Mouse (Mus musculus) spleen, adult 18-20 months (tissue): ENCODE measurements around the gene Satb2.
"Not testable (repeated sequence)": the region's sequence is repeated elsewhere in the genome, so short reads cannot be mapped to it uniquely, and the experiment has no call there.

ENCODE experiments used
- DNase-seq, 2 experiments: peaks; one replicate each; pipeline ENCODE4 v3.0.0; 2022; ENCODE audit warnings: mixed read lengths in 2 of 2

The Satb2 gene

DNA sequence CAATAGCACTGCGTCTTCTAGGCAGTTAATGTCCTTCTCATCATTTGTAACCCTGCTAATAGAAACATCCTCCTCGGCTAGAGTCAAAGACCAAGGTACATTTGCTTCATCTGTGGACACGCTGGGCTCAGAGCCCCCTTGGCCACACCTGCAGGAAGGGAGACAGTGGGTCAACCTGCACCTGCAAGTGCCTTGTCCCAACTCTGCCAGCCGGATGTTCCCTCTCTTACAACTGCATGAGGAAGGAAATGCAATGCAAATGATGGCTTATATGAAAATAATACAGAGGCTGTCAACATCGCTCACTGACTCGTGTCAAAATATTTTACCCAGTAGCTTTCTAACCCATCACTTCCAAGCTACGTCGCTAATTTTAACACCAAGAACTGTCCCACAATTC lies 145.7 kb downstream of the Satb2 start:
- peak; percentile 22 to 23 for DNase-seq

DNA sequence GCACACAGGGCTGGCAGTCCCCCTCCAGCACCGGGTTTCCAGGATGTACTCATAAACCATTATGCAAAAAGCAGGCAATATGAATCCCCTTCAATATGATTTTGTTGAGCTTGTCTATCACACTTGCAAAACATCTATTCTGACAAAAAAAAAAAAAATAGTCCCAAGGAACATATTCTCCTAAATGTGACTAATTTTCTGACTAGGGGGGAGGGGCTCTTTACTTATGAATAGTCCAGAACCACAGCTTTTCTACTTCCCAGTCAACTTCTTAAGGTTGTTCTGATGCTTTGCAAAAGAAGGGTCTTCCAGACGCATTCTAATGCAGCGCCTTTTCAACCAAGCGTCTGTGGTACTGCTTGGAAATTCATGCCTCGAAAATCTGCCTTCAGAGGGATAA lies 155.7 kb downstream of the Satb2 start:
- DNase-seq = no peak

DNA sequence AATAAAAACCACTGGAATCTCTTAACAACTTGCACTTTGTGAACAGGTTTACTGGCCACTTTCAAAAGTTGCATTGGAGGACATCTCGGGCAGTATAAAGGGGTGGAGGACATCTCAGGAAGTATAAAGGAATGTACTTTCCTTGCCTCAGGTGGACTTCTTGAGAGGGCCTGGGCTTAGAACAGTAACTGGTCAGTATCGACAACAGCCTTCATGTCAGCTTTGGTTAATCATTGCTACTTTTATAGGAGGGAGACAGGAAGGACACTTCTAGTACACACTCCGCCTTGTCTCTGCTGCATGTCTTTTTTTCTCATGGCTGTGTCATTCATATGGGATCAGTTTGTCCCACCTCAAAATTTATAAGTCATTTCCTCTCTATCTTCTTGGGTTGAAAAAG lies 156.4 kb downstream of the Satb2 start:
- no peak for DNase-seq

DNA sequence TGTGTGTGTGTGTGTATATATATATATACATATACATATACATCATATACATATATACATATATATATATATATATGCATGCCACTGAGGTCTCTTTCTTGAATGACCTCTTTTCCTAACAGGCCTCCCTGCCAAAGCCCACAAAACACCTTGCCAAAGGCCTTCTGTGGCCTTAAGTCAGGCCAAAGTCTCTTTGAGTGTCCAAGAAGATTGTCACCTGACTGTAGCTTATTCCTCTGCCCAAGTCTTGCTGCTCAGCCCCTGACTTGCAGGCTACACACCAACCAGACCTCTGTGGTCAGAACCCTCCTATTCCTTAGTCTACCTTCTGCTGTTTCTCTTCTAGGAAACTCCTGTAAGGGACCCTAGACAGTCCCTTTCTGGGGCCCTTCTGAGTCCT lies 164.9 kb downstream of the Satb2 start:
- no peak for DNase-seq

DNA sequence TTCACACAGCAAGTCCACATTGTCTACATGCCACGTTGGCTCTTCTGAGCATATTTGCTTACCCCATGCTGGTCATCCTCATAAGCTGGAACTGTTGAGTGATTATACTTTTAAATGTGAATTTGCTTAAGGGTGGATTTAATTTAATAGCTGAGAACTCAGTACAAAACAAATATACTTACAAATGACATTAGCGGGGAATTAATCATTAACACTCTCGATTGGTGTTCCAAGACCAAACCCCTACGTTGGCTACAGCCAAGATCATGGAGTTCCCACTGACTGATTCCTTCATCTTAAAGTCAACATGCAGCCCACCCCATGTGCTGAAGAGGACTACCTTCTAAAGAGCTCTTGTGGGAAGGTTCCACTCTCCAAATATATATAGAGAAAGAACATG lies 165.5 kb downstream of the Satb2 start:
- no peak for DNase-seq

DNA sequence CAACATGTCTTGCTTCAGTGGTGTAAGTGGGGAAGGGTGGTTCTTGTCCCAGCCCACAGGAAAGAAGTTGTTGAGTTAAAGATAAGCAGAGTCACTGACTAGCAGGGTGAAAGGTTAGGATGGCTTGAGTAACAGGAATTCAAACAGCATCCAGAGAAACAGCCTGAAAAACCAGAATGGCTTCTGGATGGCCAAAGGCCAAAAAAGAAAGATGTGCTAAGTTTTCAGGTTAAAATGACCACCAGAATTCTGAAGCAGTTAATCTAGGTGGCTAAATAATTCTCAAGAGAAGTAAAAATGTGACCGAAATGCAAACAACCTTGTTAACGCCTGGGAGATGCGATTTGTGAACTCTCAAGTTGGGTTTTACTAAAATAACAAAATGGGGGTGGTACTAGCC lies 167.0 kb downstream of the Satb2 start:
- no peak for DNase-seq

DNA sequence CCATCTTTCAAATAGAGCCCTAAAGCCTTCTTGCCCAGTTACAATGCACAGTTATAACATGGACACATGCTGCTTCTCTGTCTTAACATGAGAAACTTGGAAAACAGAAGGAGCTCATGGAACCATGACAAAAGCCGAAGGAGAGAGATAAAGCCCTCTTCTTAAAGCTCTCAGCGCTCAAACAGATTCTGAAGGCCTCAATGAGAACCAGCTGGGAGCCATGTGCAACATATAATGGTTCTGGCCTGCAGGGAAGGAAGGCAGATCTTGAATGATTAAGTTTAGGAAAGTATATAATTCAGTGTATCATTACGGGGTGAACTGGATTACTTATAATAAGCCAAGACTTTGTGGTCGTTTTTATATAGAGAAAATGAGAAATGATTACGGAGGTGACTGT lies 172.4 kb downstream of the Satb2 start:
- DNase-seq = no peak

DNA sequence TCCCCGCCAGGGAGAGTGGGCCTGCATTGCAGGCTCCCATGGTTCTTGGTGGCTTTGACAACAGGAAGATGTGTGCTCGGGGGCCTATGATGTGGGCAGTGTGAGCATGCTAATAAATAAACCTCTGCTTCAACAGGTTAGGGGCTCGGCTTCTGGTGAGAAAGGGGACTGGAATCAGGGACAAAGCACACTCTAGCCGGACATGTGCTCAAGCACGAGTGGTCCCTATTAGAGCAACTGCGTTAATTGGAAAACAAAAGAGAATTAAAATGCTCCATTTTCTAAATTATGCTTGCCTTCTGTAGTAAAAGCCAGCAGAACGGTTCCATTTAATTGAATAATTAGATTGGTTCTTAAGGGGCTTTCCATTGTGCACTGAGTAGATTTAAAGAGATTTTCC lies 177.8 kb downstream of the Satb2 start:
- no peak for DNase-seq

DNA sequence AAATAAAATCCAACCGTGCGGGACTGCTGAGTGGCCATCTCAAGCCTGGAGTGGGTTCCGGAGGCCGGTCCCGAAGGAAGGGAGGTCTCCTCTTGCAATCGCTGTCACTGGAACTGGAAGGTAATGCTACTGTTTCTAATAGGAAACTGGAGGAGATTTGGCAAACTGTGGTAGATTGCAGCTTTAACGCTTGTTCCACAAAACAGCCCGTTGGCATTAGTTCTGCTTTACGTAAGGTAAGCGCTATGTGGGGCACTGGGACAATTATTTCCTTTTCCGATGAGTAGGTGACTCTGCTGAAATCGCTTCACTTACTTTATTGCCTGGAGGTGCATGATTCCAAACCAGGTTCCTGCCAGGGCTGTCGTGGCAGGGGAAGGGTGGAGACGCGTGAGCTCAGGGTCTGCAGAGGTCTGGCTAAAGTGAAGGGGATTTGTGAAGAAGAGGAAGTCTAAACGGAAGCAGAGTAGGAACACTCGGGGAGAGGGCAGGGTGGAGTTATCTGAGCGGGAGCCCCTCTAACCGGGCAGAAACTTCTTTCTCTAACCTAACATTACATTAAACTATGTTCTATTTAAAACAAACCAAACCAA lies 183.3 kb downstream of the Satb2 start:
- peak in 1 of 2 experiments; percentile 10 for DNase-seq

DNA sequence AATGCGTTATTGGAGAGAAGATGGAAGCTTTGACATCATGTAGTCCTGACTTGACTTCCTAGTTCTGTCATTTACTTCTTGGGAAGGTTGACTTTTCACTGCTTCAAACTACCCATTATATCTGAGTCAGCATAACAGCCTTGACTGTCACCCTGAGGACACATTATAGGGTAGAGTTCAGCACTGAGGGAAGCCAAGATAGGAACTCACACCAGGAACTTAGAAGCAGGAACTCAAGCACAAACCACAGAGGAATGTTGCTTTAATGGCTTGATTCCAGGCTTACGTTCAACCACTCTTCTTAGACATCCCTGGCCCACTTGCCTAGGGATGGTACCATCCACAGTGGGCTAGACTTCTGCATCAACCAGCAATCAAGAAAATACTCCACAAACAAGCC lies 188.8 kb downstream of the Satb2 start:
- DNase-seq = no peak

DNA sequence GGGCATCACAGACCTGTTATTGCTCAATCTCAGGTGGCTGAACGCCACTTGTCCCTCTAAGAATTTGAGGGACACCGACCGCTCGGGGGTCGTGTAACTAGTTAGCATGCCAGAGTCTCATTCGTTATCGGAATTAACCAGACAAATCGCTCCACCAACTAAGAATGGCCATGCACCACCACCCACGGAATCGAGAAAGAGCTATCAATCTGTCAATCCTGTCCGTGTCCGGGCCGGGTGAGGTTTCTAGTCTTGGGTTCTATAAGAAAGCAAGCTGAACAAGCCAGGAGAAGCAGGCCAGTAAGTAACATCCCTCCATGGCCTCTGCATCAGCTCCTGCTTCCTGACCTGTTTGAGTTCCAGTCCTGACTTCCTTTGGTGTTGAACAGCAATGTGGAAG lies 196.3 kb downstream of the Satb2 start:
- DNase-seq = not testable (repeated sequence)

DNA sequence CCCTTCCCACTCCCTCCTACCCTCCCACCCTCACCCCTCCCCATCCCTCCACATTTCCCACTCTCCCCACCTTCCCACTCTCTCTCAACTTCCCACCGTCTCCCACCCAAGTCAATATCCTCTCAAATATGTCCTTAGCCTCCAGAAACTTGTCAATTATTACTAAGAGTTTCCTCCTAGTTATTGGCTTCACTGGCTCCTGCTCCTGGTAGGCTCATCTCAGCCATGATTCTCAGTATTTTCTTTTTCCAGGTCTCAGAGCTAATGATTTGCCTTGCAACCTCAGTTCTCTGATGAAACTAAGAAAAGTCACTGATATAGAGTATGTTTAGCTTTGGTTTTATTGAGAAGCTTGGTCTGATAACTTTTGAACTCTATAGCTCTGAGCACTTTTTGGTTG lies 214.2 kb downstream of the Satb2 start:
- no peak for DNase-seq

DNA sequence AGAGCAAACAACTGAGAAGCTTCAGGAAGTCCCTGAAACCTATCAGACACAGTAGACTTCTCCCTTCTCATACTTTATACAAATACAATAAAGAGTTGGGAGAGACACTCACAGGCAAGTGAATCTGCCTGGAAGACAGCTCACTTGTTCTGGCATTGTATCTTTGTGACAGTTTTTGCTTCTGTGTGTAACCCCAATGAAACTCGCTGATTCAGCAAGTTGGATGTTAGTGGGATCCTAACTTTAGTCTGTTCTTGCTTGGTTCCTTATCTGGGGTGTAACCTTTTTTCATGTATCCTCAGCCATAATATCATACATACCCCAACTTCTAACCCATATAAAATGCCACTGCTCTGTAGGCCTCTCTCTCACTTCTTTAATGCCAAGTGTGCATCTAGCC lies 216.9 kb downstream of the Satb2 start:
- DNase-seq = no peak

DNA sequence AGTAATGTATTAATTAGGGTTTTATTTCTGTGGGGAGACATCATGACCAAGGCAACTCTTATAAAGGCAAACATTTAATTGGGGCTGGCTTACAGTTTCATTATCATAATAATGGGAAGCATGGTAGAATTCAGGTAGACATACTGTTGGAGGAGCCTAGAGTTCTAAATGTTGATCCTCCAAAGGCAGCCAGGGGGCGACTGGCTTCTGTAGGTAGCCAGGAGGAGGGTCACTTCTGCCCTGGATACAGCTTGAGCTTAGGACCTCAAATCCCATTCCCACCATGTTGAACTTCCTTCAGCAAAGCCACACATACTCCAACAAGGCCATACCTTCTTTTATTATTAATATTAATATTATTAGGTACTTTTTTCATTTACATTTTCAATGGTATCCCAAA lies 225.2 kb downstream of the Satb2 start:
- DNase-seq = no peak

DNA sequence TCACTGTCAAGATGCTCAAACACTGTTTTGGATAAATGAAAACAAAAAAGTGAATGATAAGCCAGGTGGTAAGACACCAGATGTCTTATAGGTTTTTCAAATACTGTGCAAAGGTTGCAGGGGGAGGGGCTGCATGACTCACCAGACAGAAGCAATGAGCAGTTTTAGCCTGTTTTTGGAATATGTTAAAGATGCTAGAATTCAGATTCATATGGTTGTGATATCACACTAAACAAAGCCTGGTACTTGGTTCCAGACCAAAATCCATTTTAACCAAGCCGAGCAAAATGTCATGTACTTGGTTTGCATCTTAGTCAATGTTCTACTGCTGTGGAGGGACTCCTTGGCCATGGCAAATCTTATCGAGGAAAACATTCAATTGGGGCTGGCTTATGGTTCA lies 227.8 kb downstream of the Satb2 start:
- no peak for DNase-seq

DNA sequence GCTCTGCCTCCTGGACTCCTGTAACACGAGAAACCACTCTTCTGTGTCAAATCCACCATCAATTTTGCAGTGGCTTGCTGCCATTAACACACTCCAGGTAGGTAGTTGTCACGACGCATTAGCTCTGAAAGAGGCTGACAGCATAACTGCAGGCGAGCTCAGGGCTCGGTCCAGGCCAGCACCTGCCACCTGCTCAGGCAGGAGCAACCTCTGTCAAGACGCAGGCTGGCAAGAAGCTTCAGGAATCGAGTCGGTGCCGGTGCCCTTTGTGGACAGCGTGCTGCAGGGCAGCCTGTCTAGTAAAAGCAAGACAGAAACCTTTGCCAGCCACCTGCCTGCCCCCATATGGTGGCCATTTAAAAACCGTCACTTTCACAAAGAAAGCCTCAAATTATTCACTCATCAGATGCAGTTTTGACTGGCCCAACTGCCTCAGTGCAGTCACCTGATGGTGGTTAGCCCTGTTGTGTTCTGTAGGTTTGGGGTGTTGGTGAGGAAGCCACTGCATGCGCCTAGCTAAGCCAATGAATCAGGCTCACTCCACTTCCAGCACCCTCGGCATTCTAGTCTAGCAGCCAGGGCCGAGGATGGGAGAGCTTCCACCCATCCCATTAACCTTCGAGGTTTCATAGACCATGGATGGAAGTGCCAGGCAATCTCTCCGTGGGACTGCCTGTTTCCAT lies 228.7 kb downstream of the Satb2 start:
- no peak for DNase-seq

DNA sequence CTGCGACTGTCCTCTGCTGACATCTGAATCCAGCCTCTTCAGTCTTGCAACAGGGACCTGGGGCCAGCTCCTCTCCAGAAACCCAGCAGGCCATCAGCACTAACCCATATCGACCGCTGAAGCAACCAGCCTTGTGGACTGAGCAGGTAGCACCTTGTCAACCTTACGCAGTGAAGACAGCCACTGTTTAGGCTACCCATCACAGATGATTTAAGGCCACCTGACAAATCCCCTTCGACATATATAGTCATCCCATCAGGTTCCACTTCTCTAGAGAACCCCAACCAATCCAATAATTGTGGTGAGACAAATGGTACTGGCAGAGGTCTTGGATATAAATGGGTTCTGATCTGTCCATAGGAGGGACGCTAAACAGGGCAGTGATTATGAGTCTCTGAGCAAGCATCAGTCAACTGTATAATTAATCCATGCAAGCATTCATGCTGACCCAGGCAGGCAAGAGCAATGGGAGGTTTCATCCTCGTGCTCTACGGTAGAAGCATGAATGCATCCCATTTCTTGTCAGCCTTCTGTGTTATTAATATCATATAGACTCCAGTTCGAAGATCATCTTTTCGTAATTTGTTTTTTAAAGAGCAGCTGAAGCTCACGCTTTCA lies 229.5 kb downstream of the Satb2 start:
- DNase-seq = no peak
